Mouse (Mus musculus) intestine, embryonic 15.5 days (tissue): ENCODE measurements around the gene Gm17651. TPM values are rescaled to one million over a fixed set of nuclear protein-coding genes. Genes with fewer than 3 reads are reported as not detected.

Experiments used
- ATAC-seq: fragments of 200-750 bp; cut with Nextera tagmentation; 2 replicates; pipeline ENCODE4 v1.8.0; 2017; ENCODE audit warnings: moderate TSS enrichment, moderate library complexity
- H3K27ac ChIP-seq: fragments of 300-500 bp; sonication (generic); 2 replicates; pipeline ENCODE4 v1.5.1; 2015; ENCODE audit warnings: mild to moderate bottlenecking, inconsistent platforms
- H3K27me3 ChIP-seq: fragments of 300-500 bp; sonication (generic); replicated peaks from 2 replicates; pipeline ENCODE4 v1.6.1; 2015; ENCODE audit warnings: inconsistent platforms
- H3K36me3 ChIP-seq: fragments of 300-500 bp; sonication (generic); 2 replicates; pipeline ENCODE4 v1.6.1; 2015; ENCODE audit warnings: inconsistent platforms
- H3K4me1 ChIP-seq: fragments of 300-500 bp; sonication (generic); replicated peaks from 2 replicates; pipeline ENCODE4 v1.6.1; 2015; ENCODE audit warnings: inconsistent platforms
- H3K4me2 ChIP-seq: fragments of 300-500 bp; sonication (generic); replicated peaks from 2 replicates; pipeline ENCODE4 v1.6.1; 2015; ENCODE audit warnings: mild to moderate bottlenecking, inconsistent platforms
- H3K4me3 ChIP-seq: fragments of 300-500 bp; sonication (generic); replicated peaks from 2 replicates; pipeline ENCODE4 v1.5.1; 2015; ENCODE audit warnings: inconsistent platforms
- H3K9ac ChIP-seq: fragments of 300-500 bp; sonication (generic); 2 replicates; pipeline ENCODE4 v1.6.1; 2015; ENCODE audit warnings: inconsistent platforms
- H3K9me3 ChIP-seq: fragments of 300-500 bp; sonication (generic); 2 replicates; pipeline ENCODE4 v1.6.1; 2016; ENCODE audit warnings: inconsistent platforms
- WGBS: fragments of 180-500 bp; shearing (Covaris S2); methylation state at CpG from one replicate; pipeline ENCODE4 v1.1.7; 2015; 5-methylcytosine and 5-hydroxymethylcytosine counted together
- polyA plus RNA-seq: library from polyadenylated mRNA; unstranded; fragments of >200 nt; fragmentation: Nextera tagmentation; extraction: Ambion mirVana; gene quantifications from 2 replicates; pipeline ENCODE4 v1.2.1, GENCODE M21; 2015

Gm17651 gene
- polyA plus RNA-seq, 1 experiment from 2014 or later: not detected

GRCm38 (mm10) chr3:97691443-97692017 is 17.0 kb upstream of the Gm17651 start:
- H3K4me2 ChIP-seq: peak overlapping the region; percentile 31
- no peak overlapping the region for H3K9ac ChIP-seq
- H3K27me3 ChIP-seq: no peaks in the 10 kb centered on the region
- peaks cover 9% of the 10 kb centered on the region; the same call in 1 of the 2 replicates for H3K4me1 ChIP-seq
- H3K9me3 ChIP-seq: no peaks in the 10 kb centered on the region
- no peaks in the 10 kb centered on the region for H3K36me3 ChIP-seq
- no peak for ATAC-seq
- WGBS: 79% methylated on average over 12 of the region's 12 CpGs
- H3K4me3 ChIP-seq: no peak overlapping the region
- H3K27ac ChIP-seq: no peak overlapping the region

- Histone ChIP-seq H3K4me1 (peaks cover 9% of the 10 kb centered on the region; the same call in 1 of the 2 replicates), H3K9me3 (no peaks in the 10 kb centered on the region), H3K27me3 (no peaks in the 10 kb centered on the region), H3K9ac (no peak overlapping the region), H3K36me3 (no peaks in the 10 kb centered on the region), H3K4me2 (peak overlapping the region; percentile 31), H3K4me3 (no peak overlapping the region), H3K27ac (no peak overlapping the region)
- peak; percentile 52 for ATAC-seq
- 39% methylated on average over 7 of the region's 7 CpGs for WGBS
Observed at GRCm38 (mm10) chr3:97690590-97690989, 16.1 kb upstream of the Gm17651 start.

GRCm38 (mm10) chr3:97689289-97689688 is 14.8 kb upstream of the Gm17651 start:
- H3K27ac ChIP-seq: no peak overlapping the region
- no peaks in the 10 kb centered on the region for H3K36me3 ChIP-seq
- no peak overlapping the region for H3K9ac ChIP-seq
- WGBS: 74% methylated on average over 2 of the region's 2 CpGs
- H3K4me3 ChIP-seq: no peak overlapping the region
- no peaks in the 10 kb centered on the region for H3K27me3 ChIP-seq
- no peak overlapping the region for H3K4me2 ChIP-seq
- H3K9me3 ChIP-seq: no peaks in the 10 kb centered on the region
- no peak for ATAC-seq
- H3K4me1 ChIP-seq: peaks cover 9% of the 10 kb centered on the region; the same call in 1 of the 2 replicates

GRCm38 (mm10) chr3:97686372-97687117 is 12.1 kb upstream of the Gm17651 start:
- Histone ChIP-seq H3K4me1 (peaks cover 18% of the 10 kb centered on the region), H3K9me3 (no peaks in the 10 kb centered on the region), H3K4me3 (no peak overlapping the region), H3K4me2 (no peak overlapping the region), H3K36me3 (no peaks in the 10 kb centered on the region), H3K27me3 (no peaks in the 10 kb centered on the region), H3K9ac (no peak overlapping the region), H3K27ac (no peak overlapping the region)
- WGBS: 80% methylated on average over 4 of the region's 4 CpGs
- ATAC-seq: no peak

- Histone ChIP-seq H3K27me3 (no peaks in the 10 kb centered on the region), H3K9ac (no peak overlapping the region), H3K9me3 (no peaks in the 10 kb centered on the region), H3K27ac (peak overlapping the region; percentile 44; the same call in 1 of the 2 replicates), H3K36me3 (no peaks in the 10 kb centered on the region), H3K4me2 (peak overlapping the region; percentile 37; the same call in 1 of the 2 replicates), H3K4me1 (peaks cover 16% of the 10 kb centered on the region), H3K4me3 (no peak overlapping the region)
- ATAC-seq: peak; percentile 85
- WGBS: 6% methylated on average over 16 of the region's 16 CpGs
Observed at GRCm38 (mm10) chr3:97683560-97684195, 9.2 kb upstream of the Gm17651 start.

- H3K4me2 ChIP-seq: peak overlapping the region; percentile 75
- H3K9ac ChIP-seq: no peak overlapping the region
- no peaks in the 10 kb centered on the region for H3K36me3 ChIP-seq
- H3K9me3 ChIP-seq: no peaks in the 10 kb centered on the region
- 28% methylated on average over 5 of the region's 5 CpGs for WGBS
- H3K27ac ChIP-seq: no peak overlapping the region
- peak overlapping the region; percentile 38 for H3K4me3 ChIP-seq
- no peaks in the 10 kb centered on the region for H3K27me3 ChIP-seq
- H3K4me1 ChIP-seq: peaks cover 16% of the 10 kb centered on the region
- no peak for ATAC-seq
Observed at GRCm38 (mm10) chr3:97682576-97682975, 8.1 kb upstream of the Gm17651 start.

- ATAC-seq: 0 out of 2 replicates have a peak, but pooled peaks have one; percentile 10
- Histone ChIP-seq H3K4me2 (peak overlapping the region; percentile 75), H3K36me3 (no peaks in the 10 kb centered on the region), H3K9ac (peak overlapping the region; percentile 18; the same call in 1 of the 2 replicates), H3K4me1 (peaks cover 16% of the 10 kb centered on the region), H3K27ac (no peak overlapping the region), H3K27me3 (no peaks in the 10 kb centered on the region), H3K4me3 (peak overlapping the region; percentile 38), H3K9me3 (no peaks in the 10 kb centered on the region)
- WGBS: 2% methylated on average over 11 of the region's 11 CpGs
Observed at GRCm38 (mm10) chr3:97682159-97682502, 7.6 kb upstream of the Gm17651 start.

GRCm38 (mm10) chr3:97681321-97682158 is 7.0 kb upstream of the Gm17651 start:
- Histone ChIP-seq H3K36me3 (no peaks in the 10 kb centered on the region), H3K27me3 (no peaks in the 10 kb centered on the region), H3K9ac (peak overlapping the region; percentile 18), H3K4me3 (peak overlapping the region; percentile 38), H3K27ac (no peak overlapping the region), H3K9me3 (no peaks in the 10 kb centered on the region), H3K4me2 (peak overlapping the region; percentile 75), H3K4me1 (peaks cover 16% of the 10 kb centered on the region)
- ATAC-seq: peak; percentile 65
- WGBS: 4% methylated on average over 33 of the region's 33 CpGs

- Histone ChIP-seq H3K27me3 (no peaks in the 10 kb centered on the region), H3K9ac (peak overlapping the region; percentile 15), H3K36me3 (no peaks in the 10 kb centered on the region), H3K9me3 (no peaks in the 10 kb centered on the region), H3K4me3 (peak overlapping the region; percentile 38), H3K4me1 (peaks cover 16% of the 10 kb centered on the region), H3K4me2 (peak overlapping the region; percentile 75), H3K27ac (no peak overlapping the region)
- ATAC-seq: peak; percentile 57
- 5% methylated on average over 28 of the region's 28 CpGs for WGBS
Observed at GRCm38 (mm10) chr3:97680631-97681320, 6.3 kb upstream of the Gm17651 start.

GRCm38 (mm10) chr3:97678416-97678815 is 3.9 kb upstream of the Gm17651 start:
- no peak overlapping the region for H3K4me2 ChIP-seq
- ATAC-seq: no peak
- 95% methylated on average over 3 of the region's 3 CpGs for WGBS
- H3K4me3 ChIP-seq: no peak overlapping the region
- H3K27ac ChIP-seq: no peak overlapping the region
- H3K9me3 ChIP-seq: no peaks in the 10 kb centered on the region
- H3K9ac ChIP-seq: no peak overlapping the region
- peaks cover 10% of the 10 kb centered on the region for H3K4me1 ChIP-seq
- no peaks in the 10 kb centered on the region for H3K27me3 ChIP-seq
- H3K36me3 ChIP-seq: no peaks in the 10 kb centered on the region

- Histone ChIP-seq H3K27me3 (no peaks in the 10 kb centered on the region), H3K4me1 (0 out of 2 replicates have a peak, but pooled peaks cover 3% of the 10 kb centered on the region), H3K9me3 (no peaks in the 10 kb centered on the region), H3K4me3 (no peak overlapping the region), H3K4me2 (no peak overlapping the region), H3K9ac (no peak overlapping the region), H3K36me3 (no peaks in the 10 kb centered on the region), H3K27ac (no peak overlapping the region)
- WGBS: 91% methylated on average over 3 of the region's 3 CpGs
- ATAC-seq: no peak
Observed at GRCm38 (mm10) chr3:97676126-97676525, 1.6 kb upstream of the Gm17651 start.
